Mouse (Mus musculus) MEL (cell line): ENCODE results near the gene Nap1l4.

Experiments used
- CHD2 ChIP-seq: IDR thresholded peaks from 2 replicates; pipeline ENCODE4 v1.6.1; 2011; ENCODE audit warnings: low read length, improper control_type of control experiment
- CTCF ChIP-seq, 3 experiments: IDR thresholded peaks in 2 of 3; conservative IDR thresholded peaks in 1 of 3; 2 replicates each; pipeline ENCODE4 v1.5.1; 2011 to 2012; ENCODE audit warnings: low read length in 3 of 3, low read depth in 2 of 3, mild to moderate bottlenecking in 2 of 3, improper control_type of control experiment in 1 of 3, inconsistent platforms in 1 of 3, mixed read lengths in 1 of 3, moderate library complexity in 1 of 3; ENCODE audit not compliant: control insufficient read depth in 1 of 3, insufficient read depth in 1 of 3, poor library complexity in 1 of 3, severe bottlenecking in 1 of 3
- E2F4 ChIP-seq: IDR thresholded peaks from 2 replicates; pipeline ENCODE4 v1.6.1; 2011; ENCODE audit warnings: low read depth, low read length, improper control_type of control experiment, borderline replicate concordance
- ETS1 ChIP-seq: IDR thresholded peaks from 2 replicates; pipeline ENCODE4 v1.6.1; 2012; ENCODE audit warnings: low read depth, mild to moderate bottlenecking, inconsistent platforms, low read length, improper control_type of control experiment, moderate library complexity
- HCFC1 ChIP-seq: IDR thresholded peaks from 2 replicates; pipeline ENCODE4 v1.6.1; 2012; ENCODE audit warnings: low read depth, mild to moderate bottlenecking, inconsistent platforms, low read length, improper control_type of control experiment, moderate library complexity
- JUND ChIP-seq: IDR thresholded peaks from 2 replicates; pipeline ENCODE4 v1.6.1; 2011; ENCODE audit warnings: low read depth, mild to moderate bottlenecking, improper control_type of control experiment, low read length
- MXI1 ChIP-seq: IDR thresholded peaks from 2 replicates; pipeline ENCODE4 v1.6.1; 2011; ENCODE audit warnings: mild to moderate bottlenecking, low read depth, low read length, improper control_type of control experiment
- POLR2A ChIP-seq, 2 experiments: IDR thresholded peaks; 2 replicates each; pipeline ENCODE4 v1.6.1; 2011 to 2012; ENCODE audit warnings: low read length in 2 of 2, mild to moderate bottlenecking in 2 of 2, control low read depth in 1 of 2, improper control_type of control experiment in 1 of 2, low read depth in 1 of 2, moderate library complexity in 1 of 2; ENCODE audit not compliant: control insufficient read depth in 1 of 2, insufficient read depth in 1 of 2, poor library complexity in 1 of 2
- TBP ChIP-seq: IDR thresholded peaks from 2 replicates; pipeline ENCODE4 v1.8.0; 2011; ENCODE audit warnings: low read depth, low read length, improper control_type of control experiment
- UBTF ChIP-seq: IDR thresholded peaks from 2 replicates; pipeline ENCODE4 v1.6.1; 2012; ENCODE audit warnings: low read depth, mild to moderate bottlenecking, inconsistent platforms, low read length, improper control_type of control experiment, moderate library complexity, borderline replicate concordance; ENCODE audit not compliant: insufficient read depth
- ZC3H11A ChIP-seq: IDR thresholded peaks from 2 replicates; pipeline ENCODE4 v1.6.1; 2012; ENCODE audit warnings: low read depth, mild to moderate bottlenecking, inconsistent platforms, low read length, improper control_type of control experiment

DNA sequence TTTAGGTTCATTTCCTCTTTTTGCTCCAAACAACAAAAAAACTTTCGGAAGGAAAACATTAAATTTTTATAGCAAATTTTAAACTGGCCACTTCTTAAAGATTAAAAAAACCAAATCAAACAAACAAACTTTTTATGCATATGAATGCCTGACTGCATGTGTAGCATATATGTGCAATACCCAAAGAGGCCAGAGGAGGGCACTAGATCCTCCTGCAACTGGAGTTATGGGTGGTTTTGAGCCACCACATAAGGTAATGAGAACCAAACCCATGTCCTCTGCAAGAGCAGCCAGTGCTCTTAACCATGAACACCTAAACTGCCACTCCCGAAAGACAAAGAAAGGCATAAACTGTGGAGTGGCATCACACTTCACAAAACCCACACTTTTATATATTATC is 4.5 kb downstream of the Nap1l4 start:
- TF ChIP-seq HCFC1: no peak
- TF ChIP-seq CTCF (IDR thresholded peaks at IDR 0.05 in 2 of 3, conservative IDR thresholded peaks at IDR 0.05 in 1 of 3; ENCODE audit: control insufficient read depth in 1 of 3, insufficient read depth in 1 of 3, low read depth in 2 of 3, low read length in 3 of 3, poor library complexity in 1 of 3, severe bottlenecking in 1 of 3): peak; percentile 48 to 88 (median 71)
- TF ChIP-seq CHD2: no peak
- no peak; the same call in 1 of the 2 replicates for TF ChIP-seq MXI1
- no peak for TF ChIP-seq POLR2A (IDR thresholded peaks at IDR 0.05; ENCODE audit: control insufficient read depth in 1 of 2, insufficient read depth in 1 of 2, low read depth in 1 of 2, low read length in 2 of 2, poor library complexity in 1 of 2)
- no peak for TF ChIP-seq UBTF
- no peak for TF ChIP-seq JUND
- TF ChIP-seq ETS1: no peak
- TF ChIP-seq ZC3H11A: no peak; the same call in 1 of the 2 replicates
- TF ChIP-seq E2F4: no peak
- TF ChIP-seq TBP: no peak
